Mouse (Mus musculus) G1E (cell line): ENCODE results near the gene Sumo1.

Source experiments
- CTCF ChIP-seq: IDR thresholded peaks from 2 replicates; pipeline ENCODE4 v1.5.1; 2012; ENCODE audit warnings: low read depth, low read length, inconsistent platforms, mixed read lengths
- POLR2AphosphoS5 ChIP-seq: IDR thresholded peaks from 2 replicates; pipeline ENCODE4 v1.6.1; 2012; ENCODE audit warnings: low read depth, low read length, inconsistent platforms; ENCODE audit not compliant: insufficient replicate concordance

- TF ChIP-seq CTCF: no peak
- no peak for TF ChIP-seq POLR2AphosphoS5
These were observed 55.6 kb downstream of the Sumo1 start for GRCm38 (mm10) chr1:59615021-59615420.
